Mouse (Mus musculus) cerebellum, adult 2 months (tissue): Measurements from ENCODE around the gene Egfem1.

Experiments
- CTCF ChIP-seq: fragments of 200-500 bp; IDR thresholded peaks from 2 replicates; pipeline ENCODE4 v1.5.1; 2011; ENCODE audit warnings: low read depth, mild to moderate bottlenecking, control low read depth, low read length, moderate library complexity, borderline replicate concordance; ENCODE audit not compliant: insufficient read depth
- POLR2A ChIP-seq: fragments of 200-500 bp; IDR thresholded peaks from 2 replicates; pipeline ENCODE4 v1.6.1; 2011; ENCODE audit warnings: low read length, control low read depth, borderline replicate concordance; ENCODE audit not compliant: insufficient read depth

- no peak for TF ChIP-seq CTCF
- no peak for TF ChIP-seq POLR2A
Observed at GRCm38 (mm10) chr3:29732626-29733025, 650.8 kb downstream of the Egfem1 start.
